Mouse (Mus musculus) liver, adult 2 months (tissue): ENCODE results near the gene Ptprm.

ENCODE experiments used
- CTCF ChIP-seq: fragments of 200-500 bp; IDR thresholded peaks from 2 replicates; pipeline ENCODE4 v1.5.1; 2011; ENCODE audit warnings: low read depth, low read length, control low read depth
- POLR2A ChIP-seq: fragments of 200-500 bp; IDR thresholded peaks from 2 replicates; pipeline ENCODE4 v1.6.1; 2011; ENCODE audit warnings: low read length, control low read depth; ENCODE audit not compliant: insufficient read depth; ENCODE audit errors: extremely low read depth

DNA sequence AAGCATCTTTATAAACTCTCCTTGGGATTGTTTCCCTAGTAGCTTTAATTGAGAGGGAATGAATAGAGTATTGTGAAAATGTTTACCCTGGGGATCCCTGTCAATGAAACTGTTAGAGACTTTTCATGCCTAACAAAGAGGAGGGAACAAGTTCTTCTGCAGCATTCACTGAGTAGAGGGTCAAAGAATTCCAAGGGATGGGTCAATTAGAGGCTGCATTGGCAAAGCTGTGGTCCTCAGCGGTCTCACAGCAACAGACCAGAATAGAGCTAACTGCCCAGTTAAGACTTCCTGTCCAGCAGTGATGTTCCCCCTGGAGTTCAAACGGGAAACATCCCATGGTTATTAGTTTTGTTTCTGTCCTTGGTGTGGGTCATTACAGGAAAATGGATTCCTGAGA is 538.3 kb downstream of the Ptprm start:
- TF ChIP-seq POLR2A: no peak
- no peak for TF ChIP-seq CTCF
